Mouse (Mus musculus) R1 (cell line): Measurements from ENCODE around the gene Arhgdia.
A peak's percentile ranks its signal among the peaks of the same experiment; 100 is the strongest.

ENCODE experiments used
- DNase-seq: peaks from one replicate; pipeline ENCODE4 v3.0.0-alpha.2; 2018; ENCODE audit warnings: low read depth, low spot score

Arhgdia gene

DNA sequence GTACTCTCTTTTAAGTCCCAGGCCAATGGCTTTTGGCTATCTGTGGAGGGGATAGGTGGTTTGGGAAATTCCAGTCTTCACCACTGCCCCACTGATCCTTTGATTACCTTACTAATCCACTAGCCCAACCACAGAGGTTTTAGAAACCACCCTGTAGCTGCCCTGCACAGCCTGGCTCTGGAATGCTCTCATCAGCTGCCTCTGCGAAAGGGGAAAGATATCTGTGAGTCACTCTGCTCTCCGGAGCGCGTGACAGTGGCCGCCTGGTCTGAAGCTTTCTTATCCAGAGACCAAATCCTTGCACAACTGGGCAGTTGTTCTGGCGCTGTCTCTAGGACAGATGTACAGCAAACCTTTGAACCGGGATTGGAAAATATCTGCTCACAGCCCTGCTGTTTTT lies 26.6 kb downstream of the Arhgdia start:
- no peak for DNase-seq

DNA sequence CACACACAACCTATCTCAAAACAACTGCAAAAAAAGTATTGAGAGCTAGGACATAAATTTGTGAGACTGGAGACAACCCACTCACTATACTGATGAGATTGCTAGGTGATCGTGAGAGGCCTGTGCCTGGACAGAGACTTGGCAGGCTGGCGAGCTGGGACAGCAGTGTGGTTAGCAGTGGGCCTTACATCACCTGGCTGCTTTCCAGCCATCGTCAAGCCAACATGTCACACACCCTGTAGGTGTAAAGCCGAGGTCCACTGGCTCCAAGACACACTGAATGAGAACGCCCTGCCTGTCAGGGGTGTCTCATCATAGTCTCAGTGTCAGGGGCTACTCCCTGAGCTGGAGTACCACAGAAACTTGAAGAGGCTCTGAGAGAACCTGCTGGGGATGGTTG lies 28.7 kb downstream of the Arhgdia start:
- no peak for DNase-seq

DNA sequence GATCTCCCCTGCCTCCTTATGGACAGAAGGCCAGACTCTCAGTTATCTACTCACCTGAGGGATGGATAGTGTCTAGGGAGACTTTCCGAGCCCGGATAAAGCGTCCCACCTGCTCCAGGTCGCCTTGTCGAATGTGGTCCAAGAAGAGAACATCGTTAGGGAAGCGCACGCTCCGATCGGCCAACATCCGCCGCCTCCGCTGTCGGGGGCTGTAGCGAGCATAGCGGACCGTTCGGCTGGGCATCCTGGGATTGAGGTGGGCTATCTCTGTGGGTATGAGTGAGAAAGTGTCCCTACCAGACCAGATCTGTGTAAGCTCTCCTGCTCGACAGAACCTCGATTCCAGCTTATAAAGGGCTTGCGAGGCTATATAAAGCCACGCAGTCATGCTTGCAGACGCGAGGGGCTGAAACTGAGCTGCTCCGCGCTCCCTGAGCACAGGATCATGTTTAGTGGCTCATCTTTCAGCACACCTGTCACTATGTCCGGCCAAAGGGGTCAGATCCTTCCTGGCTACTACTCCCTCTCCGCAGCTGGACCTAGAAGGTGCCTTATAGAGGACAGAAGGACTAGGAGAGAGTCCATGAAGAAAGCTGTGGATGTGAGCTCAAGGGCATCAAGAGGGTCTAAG lies 30.5 kb downstream of the Arhgdia start, which contains the start of gene Ppp1r27:
Gene Ppp1r27, minus strand, starts transcription at position 323 of the 631 bp plus-strand sequence.
- no peak for DNase-seq

DNA sequence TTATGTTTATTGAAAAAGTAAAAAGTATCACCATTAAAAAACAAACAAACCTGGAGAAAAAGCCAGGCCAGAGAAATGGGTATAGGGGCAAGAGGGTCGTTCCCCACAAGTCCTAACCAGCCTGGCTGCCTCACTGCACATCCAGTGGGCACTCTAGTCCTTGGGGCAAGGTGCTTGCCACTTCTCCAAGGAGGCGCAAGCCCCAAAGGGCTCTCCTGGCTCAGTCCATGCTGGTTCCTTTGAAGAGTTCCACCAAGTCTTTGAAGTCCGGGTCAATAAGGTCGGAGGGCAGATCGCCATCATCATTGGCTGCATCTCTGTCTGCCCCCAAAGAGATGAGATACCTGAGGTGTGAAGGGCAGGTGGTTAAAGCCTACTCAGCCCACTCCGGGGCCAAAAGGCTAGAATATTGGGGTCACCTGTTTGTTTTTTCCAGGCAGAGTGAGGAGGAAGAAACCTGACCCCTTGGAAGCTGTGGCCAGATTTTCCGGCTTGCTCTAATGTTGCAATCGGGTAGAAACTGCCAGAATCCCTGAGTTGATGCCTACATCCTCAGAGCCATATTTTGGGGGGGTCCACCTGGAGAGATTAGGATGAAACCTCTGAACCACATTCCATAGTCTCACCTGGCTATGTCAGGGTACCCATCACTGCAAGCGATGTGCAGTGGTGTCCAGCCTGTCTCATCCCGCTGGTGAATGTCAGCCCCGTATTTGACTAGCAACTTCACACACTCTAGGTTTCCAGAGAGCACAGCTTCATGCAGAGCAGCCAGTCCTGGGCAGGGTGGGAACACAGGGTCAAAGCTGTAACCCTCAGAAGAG lies 31.2 kb downstream of the Arhgdia start:
- no peak for DNase-seq

DNA sequence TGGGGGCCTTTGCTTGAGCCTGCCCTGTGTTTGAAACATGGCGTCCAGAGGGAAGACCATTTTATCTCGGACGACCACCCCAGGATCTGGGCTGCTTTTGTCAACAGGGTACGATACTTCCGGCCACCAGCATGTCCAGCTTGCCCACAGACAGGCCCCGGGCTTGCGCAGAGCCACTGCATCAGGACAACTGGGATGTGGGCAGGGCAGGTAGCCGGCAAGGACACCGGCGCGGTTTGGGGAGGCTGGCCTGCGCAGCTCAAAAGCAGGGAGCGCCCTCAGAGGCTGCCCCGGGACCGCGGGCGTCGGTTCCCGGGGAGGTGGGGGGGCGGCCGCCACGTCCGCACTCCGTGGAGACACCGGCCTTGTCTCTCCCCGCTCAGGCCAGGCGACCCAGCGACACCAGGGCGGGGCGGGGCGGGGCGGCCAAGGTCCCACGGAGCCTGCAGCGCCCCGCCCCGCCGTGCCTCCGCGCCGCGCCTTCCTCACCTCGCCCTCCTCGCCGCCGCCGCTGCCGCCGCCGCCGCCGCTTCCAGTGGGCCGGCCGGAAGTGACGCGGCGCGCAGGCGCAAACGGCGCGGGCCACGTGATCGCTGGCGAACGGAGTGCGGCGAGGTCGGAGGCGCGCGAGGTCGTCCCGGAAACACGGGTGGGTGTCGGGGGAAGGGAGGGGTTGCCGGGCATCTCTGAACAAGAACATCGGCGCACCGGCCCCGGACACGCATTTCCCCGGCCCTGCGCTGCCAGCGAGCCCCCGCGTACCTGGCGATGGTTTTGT lies 32.1 kb downstream of the Arhgdia start, which contains the start of gene Mcrip1:
Gene Mcrip1, minus strand, starts transcription at position 560 of the 778 bp plus-strand sequence.
- peak; percentile 81 for DNase-seq

DNA sequence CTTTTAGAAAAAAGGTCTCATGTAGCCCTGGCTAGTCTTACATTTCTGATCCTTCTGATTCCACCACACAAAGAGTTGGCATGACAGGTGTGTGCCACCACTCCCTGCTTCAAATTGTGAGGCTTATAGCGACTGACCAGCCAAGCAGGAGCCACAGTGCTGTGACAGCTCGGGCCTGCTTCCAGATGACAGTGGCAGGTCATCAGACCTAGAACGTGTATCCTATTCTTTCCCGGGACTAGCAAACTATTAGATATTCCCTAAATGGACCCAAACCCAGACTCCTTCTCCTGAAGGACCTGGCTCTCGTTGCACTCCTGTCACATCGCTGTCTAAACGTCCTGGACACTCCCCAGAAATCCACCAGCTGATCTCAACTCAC lies 32.6 kb downstream of the Arhgdia start:
- DNase-seq, result no peak

DNA sequence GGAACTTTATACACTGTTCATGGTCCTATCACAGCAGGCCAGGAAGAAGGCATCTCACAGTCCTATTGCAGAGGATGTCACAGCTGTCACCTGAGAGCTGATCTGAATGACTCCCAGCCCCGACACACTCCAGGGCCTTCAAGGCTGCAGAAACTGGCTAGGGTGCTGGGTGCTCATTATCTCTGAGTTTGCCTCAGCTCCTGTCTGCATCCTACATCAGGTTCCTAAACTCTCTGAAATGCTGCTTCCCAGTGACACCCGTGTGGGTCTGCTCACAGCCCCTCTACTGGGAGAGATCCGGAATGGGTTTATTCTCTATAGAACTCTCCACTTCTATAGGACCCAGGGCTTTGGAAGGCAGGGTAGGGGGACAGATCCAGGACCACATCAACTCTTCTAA lies 33.2 kb downstream of the Arhgdia start:
- DNase-seq, result no peak

DNA sequence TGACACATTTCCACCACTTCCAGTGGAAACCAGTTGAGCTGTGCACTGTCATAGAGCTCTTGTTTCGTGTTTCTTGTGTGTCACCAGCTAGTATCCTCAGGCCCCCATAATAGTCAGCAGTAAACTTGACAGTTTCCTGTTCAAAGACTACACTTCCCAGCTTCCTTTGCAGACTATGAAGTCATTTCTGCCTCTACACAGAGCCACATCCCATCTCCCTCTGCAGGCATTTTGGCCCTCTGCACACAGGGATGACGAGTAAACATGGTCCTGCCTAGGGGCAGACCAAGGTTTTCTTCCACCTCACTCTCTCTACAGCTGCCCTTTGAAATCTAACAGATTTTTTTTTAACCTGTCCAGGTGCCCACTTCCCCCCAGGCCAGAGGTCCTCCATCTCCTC lies 34.0 kb downstream of the Arhgdia start:
- no peak for DNase-seq

DNA sequence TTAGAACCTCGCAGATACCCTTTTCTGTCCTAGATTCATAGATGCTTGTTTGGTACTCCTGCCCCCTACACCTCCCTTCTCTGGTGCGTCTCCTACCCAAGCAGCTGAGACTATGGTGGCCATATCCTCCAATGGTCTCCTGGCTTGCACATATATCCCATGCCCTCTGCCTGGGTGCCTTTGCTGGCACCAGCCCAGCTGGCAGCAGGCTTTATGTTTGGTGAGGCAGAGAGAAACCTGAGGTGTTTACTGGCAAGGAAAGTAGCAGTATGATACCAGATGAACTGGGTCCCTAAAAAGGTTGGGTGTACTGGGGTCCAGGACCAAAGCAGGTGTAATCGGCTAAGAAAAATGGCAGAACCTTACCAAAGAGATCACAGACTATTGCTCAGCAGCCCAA lies 35.5 kb downstream of the Arhgdia start:
- DNase-seq, result no peak

DNA sequence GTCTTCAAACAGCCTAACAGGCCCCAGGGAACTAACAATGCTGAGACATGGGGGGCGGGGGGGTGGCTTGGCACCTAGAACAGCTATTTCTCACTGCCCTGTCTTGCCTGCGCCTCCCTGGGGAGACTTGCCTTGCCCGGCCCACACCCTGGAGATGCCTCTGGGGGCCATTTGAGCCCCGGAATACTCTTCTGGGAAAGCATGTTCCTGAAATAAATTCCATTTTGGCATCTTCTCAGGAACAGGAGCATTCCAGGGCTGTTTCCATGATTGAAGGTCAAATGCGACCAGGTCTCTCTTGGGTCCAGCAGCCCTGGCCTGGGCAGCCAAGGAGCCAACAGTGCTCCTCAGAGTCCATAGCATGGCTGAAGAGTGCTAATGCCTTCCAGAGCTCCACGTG lies 39.0 kb downstream of the Arhgdia start:
- no peak for DNase-seq

DNA sequence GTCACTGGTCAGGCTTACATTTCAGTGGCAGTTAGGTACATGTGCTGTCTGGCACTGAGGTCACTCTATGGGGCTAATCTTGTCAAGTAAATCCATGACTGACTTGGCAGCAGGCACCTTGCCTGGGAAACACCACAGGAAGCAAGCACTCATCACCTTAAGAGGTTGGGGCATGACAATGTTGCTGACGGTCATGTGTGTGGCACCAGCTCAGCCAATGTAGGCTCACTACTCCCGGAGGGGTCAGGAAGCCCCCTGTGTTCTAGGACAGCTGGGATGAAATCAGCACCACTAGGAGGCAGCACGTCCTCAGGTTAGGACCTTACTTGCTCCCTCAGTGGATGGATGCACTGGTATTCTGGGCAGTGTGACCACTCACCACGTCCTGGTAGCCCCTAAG lies 39.5 kb downstream of the Arhgdia start:
- DNase-seq, result peak; percentile 38

DNA sequence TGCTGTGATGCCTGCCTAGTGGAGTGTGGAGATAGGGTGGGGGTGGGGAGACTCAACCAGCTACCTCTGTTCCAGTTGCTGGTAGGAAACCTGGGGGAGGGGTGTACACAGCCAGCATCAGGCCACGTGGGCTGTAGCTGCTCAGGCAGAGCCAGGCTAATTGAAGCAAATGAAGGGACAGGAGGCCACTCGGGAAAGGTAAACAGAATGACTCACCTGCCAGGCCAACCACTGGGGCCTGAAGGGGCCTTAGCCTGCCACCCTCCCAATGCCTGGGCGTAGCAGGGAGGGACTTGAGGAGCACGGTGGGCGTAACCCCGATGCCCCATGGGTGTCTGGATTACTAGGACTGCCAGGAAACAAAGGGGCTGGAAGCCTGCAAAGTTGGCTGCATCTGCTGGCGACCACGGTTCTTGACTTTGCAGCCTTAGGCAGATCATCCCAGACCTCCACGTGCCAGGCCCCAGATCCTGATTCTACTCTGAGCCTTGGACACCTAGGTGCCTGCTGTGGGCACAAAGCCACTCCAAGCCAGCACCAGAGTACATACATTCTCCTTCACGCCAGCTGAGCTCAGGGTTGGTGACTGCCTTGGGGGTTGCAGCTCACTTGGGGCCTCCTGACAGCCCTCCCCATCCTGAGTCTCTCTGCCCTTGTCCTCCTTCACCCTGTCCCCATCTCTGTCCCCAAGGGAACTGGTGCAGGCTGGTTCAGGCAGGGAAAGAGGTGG lies 42.0 kb downstream of the Arhgdia start:
- DNase-seq, result peak; percentile 40

DNA sequence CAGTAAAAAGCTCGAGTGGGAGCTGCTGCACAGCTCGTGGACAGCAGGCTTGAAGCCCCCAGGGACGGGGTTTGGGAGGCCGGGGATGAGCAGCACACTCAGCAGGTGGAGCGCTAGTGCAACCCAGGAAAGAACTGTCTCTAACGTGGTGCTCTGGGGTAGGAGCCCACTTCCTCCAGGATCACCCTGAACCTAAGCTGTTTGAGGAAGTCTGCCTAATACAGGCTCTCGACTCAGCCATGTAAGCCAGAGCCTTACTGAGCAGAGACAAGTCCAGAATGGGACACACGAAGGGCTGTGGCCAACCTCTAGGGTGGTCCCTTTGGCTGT lies 42.5 kb downstream of the Arhgdia start:
- DNase-seq, result no peak

DNA sequence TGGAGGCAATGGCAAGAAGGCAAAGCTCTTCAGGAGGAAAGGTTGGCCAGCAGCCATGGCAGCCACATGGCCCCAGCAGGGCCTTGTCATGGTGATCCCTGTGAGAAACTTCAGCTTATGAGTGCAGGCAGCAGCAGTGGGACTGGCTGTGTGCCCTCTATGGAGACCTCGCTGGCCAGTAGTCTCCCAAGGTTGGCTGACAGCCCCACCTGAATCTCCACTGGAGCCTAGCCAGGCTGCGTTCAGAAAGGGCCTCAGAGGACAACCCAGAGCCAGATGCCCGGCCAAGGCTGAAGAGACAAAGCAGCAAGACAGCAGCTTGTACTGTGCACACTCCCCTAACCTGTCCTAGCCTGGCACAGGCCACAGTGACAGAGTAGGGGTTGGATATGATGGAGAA lies 42.9 kb downstream of the Arhgdia start:
- DNase-seq, result no peak

DNA sequence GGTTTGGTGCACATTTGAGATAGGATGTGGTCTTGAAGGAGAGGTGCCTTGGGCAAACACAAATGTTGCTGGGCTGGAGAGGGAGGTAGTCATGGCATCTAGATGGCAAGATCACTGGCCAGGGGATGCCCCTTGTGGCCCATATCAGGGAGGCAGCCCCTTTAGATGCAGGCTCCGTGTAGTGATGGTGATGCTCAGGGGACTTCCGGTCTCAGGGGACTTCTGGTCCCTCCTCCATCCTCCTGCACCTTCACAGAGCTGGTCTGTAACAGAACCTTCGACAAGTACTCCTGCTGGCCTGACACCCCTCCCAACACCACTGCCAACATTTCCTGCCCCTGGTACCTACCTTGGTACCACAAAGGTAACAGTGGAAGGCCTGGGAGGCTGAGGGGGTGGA lies 45.6 kb downstream of the Arhgdia start:
- no peak for DNase-seq

DNA sequence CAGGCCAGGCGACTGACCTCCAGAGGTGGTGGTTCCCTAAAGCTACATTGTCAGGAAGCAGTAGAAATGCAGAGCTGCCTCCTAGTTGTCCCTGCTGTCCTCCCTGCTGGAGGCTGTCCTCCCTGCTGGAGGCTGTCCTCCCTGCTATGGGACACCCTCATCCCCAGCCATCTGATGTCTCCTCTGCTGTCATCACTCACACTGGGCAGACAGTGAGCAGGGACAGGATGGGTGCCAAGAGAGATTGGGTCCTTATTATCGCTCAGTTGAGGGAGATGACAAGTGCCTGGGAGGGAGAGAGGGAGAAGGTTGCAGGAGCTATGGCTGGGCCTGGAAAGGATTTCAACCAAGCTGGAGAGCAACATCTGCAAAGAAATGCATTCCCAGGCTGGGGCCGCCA lies 46.3 kb downstream of the Arhgdia start:
- no peak for DNase-seq

DNA sequence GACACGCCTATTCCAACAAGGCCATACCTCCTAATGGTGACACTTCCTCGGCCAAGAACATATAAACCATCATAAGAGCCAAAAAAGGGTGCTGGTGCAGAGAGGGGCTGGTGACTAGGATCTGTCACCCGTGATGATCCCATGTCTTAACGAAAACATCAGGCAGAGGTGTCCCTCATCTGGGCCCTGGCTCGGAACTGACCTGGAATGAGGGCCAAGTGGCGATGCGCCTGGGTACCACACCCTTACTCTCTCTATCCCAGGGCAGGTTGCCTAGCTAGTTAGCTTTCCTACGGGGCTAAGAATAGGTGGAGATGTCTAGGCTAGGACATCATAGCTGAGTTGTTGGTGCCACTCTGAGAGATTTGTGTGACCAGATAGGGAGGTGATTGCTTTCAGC lies 47.3 kb downstream of the Arhgdia start:
- DNase-seq, result no peak

DNA sequence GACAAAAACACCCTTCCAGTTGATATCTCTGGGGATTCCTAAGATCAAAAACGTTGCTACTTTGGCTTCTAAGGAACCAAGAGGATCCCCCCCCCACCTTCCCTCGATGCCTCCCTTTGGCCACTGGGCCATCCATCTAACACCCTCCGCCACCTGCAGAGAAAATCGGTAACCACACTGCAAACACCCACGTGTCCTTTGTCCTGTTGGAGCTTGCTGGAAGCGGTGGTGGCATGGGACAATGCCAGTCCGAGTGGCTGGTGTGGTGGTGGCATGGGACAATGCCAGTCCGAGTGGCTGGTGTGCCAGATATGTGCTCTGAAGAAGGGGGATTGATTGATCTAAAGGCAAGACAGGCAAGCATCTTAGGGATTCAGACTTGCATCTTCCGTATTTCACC lies 49.8 kb downstream of the Arhgdia start:
- DNase-seq, result no peak

DNA sequence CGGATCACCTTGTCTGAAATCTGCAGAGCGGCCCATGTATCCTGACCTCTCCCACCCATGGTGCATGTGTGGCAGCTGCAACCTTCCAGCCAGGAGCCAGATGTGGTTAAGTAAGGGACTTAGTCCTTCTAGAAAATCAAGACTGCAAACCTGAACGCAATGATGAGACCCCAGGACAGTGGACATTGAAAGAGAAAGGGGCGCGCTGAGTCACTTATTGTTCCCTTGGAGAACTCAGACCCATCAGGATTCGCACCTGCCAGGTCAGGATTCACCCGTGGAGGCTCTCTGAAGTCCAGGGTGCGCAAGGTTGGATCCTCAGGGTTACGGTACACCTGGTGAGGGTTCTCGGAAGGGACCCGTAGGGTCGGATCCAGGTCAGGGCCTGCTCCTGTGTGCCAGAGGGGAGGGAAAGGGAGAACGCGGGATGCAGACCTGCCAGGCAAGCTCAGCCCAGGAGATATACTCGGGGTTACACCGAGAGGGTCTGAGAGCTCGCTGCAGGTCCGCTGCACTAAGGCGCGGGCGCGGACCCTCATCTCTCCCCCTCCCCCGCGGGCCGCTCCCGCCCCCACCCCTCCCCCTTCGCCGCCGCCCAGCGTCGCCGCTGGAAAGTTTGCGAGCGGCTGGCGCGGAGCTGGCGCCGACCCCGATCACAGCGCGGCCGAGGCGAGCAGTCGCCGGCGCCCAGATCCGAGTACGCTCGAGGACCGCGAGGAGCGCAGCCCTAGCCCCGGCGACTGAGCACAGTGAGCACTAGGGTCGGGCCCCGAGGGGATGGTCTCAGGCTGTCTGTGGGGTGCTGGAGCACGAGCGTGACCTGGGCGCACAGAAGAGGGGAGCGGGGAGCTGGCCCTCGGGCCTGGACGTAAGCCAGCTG lies 51.1 kb downstream of the Arhgdia start, which contains the start of gene Gcgr:
Gene Gcgr, plus strand, starts transcription at position 615 of the 880 bp plus-strand sequence.
- DNase-seq, result peak; percentile 30

DNA sequence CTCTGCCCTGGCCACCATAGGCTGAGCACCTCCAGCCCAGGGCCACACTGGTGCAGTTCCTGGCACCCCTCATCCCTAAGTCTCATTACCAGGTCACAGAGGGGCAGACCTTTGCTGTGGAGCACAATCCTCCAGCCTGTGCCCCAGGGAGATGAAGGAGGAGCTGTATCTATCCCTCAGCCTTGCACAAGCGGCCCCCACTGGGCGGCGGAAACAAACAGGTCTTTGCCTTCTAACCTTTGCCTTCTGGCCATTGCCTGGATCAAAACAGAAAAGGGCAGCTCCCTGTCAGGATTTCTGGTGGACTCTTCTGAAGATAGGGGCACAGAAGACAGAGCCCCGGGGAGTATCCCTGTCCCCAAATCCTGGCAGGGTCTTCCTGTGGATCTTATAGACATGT lies 52.5 kb downstream of the Arhgdia start:
- no peak for DNase-seq
